Mouse (Mus musculus): ENCODE measurements at regions not wholly inside any gene's neighbourhood (a gene's known extent, or its start where the extent isn't known, plus 50 kb on each side); places are given as distances from the start of the nearest gene placed in this dataset.

GRCm38 (mm10) chr8:126839039-126839711, 106.5 kb downstream of the Tomm20 start:
- H3K9ac ChIP-seq: 0 out of 2 replicates have a peak overlapping the region, but pooled peaks have one; percentile 5
- H3K9me3 ChIP-seq: no peaks in the 10 kb centered on the region
- no peak overlapping the region for H3K4me3 ChIP-seq
- H3K36me3 ChIP-seq: no peaks in the 10 kb centered on the region
- ATAC-seq (ENCODE audit: low FRiP score, low read depth): peak; percentile 70
- peak overlapping the region; percentile 87 for H3K27ac ChIP-seq (replicated peaks)
- 3% methylated on average over 8 of the region's 8 CpGs for WGBS
- no peaks in the 10 kb centered on the region for H3K27me3 ChIP-seq
- H3K4me2 ChIP-seq: peak overlapping the region; percentile 36
- peaks cover 31% of the 10 kb centered on the region for H3K4me1 ChIP-seq (replicated peaks)

- H3K9me3 ChIP-seq: no peaks in the 10 kb centered on the region
- peaks cover 39% of the 10 kb centered on the region for H3K4me1 ChIP-seq (replicated peaks)
- H3K36me3 ChIP-seq: no peaks in the 10 kb centered on the region
- no peak for ATAC-seq (ENCODE audit: low FRiP score, low read depth)
- H3K4me2 ChIP-seq: no peak overlapping the region
- 71% methylated on average over 7 of the region's 7 CpGs for WGBS
- no peak overlapping the region for H3K9ac ChIP-seq
- no peak overlapping the region for H3K4me3 ChIP-seq
- peak overlapping the region; percentile 87 for H3K27ac ChIP-seq (replicated peaks)
- H3K27me3 ChIP-seq: no peaks in the 10 kb centered on the region
These were observed 107.4 kb downstream of the Tomm20 start for GRCm38 (mm10) chr8:126838228-126838627.

DNA sequence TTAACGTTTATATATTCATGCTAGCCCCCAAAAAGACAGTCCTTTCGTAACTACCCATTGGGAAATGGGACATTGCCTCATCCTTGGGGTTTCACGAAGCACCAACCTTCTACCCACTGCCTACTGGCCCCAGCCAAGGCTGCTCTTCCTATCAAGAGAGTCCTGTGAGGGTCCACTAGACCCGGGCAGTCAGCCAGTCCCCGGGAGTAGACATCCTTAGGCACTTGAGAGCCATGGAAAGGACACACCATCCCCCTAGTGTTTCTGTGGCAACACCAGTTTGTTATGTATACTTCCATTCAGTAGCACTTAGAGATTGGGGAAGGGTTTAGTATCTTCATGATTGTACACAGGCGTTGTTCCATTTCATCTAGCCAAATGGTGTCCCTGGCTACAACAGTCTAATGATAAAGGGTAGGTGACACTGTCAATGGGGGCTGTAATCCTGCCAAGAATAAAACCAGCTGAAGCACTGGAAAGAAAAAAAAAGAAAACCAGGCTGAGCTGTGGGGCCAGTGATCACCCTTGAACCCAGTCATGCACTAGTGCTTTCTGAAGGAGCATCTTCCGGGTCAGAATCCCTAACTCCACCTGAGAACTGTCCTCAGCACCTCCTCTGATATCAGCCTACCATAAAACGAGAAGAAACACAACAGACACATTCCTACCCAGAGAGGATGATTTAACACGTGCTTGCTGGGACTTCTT, 108.2 kb downstream of the Tomm20 start:
- Histone ChIP-seq H3K9me3 (no peaks in the 10 kb centered on the region), H3K27me3 (no peaks in the 10 kb centered on the region), H3K4me3 (no peak overlapping the region), H3K4me2 (no peak overlapping the region), H3K4me1 (replicated peaks) (peaks cover 42% of the 10 kb centered on the region), H3K9ac (no peak overlapping the region), H3K36me3 (no peaks in the 10 kb centered on the region), H3K27ac (replicated peaks) (no peak overlapping the region; the same call in 1 of the 2 replicates)
- 76% methylated on average over 9 of the region's 9 CpGs for WGBS
- ATAC-seq (ENCODE audit: low FRiP score, low read depth): peak; percentile 17; the same call in 1 of the 2 replicates

DNA sequence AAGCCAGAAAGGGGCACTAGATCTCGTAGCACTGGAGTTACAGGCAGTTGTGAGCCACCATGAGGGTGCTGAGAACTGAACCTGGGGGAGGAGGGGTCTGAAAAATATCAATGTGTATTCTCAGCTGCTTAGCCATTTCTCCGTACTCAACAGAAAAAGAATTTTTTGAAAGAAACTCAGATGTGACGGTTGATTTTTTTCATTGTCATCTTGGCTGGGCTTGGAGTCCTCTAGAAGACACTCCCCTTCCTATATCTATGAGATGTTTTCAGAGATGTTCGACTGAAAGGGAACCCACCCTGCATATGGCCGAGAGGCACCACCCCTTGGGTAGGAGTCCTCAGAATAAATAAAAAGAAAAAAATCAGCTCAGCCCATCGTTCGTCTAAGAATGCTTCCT, 110.1 kb downstream of the Tomm20 start:
- Histone ChIP-seq H3K27me3 (no peaks in the 10 kb centered on the region), H3K9me3 (no peaks in the 10 kb centered on the region), H3K4me3 (no peak overlapping the region), H3K4me2 (no peak overlapping the region), H3K4me1 (replicated peaks) (peaks cover 42% of the 10 kb centered on the region), H3K9ac (no peak overlapping the region), H3K27ac (replicated peaks) (no peak overlapping the region), H3K36me3 (no peaks in the 10 kb centered on the region)
- ATAC-seq (ENCODE audit: low FRiP score, low read depth): no peak
- 85% methylated on average over 7 of the region's 7 CpGs for WGBS

DNA sequence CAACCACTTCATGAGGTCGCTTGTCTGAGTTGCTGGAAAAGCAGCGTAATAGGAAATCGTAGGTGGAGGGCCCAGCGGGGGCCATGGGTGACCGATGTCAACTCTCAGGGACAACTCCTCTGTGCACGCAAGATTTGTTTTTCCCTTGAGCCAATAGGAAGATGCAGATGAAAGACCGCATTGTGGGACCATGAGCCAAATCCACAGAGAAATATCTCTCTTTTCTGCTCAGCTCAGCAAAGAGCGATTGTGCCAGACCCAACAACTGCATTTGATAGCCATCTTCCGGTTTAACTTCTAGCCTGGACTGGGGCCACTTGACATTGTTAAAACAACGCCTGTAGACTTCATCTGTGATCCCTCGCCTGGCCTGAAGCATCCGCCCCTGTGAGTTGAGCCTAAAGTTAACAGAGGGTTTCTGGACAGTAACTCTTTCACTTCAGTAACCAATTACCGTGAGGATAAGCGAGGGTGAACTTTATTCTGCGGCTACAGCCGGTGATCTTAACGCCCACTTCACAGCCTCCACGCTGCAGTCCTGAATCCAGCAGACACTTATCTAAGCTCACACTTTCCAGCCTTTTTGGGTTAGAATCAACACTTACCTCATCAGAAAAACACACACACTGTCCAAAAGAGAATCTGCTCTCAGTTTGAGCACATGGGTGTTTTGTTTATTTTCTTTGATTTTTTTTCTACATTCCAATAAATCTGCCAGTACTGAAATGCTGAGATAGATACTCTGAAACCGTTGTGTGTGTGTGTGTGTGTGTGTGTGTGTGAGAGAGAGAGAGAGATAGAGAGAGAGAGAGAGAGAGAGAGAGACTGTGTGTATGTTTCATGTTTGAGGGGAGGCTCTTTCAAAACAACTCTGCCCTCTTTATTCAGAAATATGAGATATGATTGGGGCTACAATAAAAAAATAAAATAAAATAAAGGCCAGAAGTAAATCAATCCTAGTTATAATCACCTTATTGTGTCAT, 111.9 kb downstream of the Tomm20 start:
- WGBS: 64% methylated on average over 19 of the region's 19 CpGs
- H3K9me3 ChIP-seq: no peaks in the 10 kb centered on the region
- no peak for ATAC-seq (ENCODE audit: low FRiP score, low read depth)
- H3K27ac ChIP-seq (replicated peaks): peak overlapping the region; percentile 50; the same call in 1 of the 2 replicates
- H3K4me3 ChIP-seq: no peak overlapping the region
- no peak overlapping the region for H3K4me2 ChIP-seq
- H3K9ac ChIP-seq: no peak overlapping the region
- peaks cover 29% of the 10 kb centered on the region for H3K4me1 ChIP-seq (replicated peaks)
- H3K27me3 ChIP-seq: no peaks in the 10 kb centered on the region
- H3K36me3 ChIP-seq: no peaks in the 10 kb centered on the region

GRCm38 (mm10) chr8:126833006-126833405, 112.6 kb downstream of the Tomm20 start:
- 20% methylated on average over 5 of the region's 5 CpGs for WGBS

DNA sequence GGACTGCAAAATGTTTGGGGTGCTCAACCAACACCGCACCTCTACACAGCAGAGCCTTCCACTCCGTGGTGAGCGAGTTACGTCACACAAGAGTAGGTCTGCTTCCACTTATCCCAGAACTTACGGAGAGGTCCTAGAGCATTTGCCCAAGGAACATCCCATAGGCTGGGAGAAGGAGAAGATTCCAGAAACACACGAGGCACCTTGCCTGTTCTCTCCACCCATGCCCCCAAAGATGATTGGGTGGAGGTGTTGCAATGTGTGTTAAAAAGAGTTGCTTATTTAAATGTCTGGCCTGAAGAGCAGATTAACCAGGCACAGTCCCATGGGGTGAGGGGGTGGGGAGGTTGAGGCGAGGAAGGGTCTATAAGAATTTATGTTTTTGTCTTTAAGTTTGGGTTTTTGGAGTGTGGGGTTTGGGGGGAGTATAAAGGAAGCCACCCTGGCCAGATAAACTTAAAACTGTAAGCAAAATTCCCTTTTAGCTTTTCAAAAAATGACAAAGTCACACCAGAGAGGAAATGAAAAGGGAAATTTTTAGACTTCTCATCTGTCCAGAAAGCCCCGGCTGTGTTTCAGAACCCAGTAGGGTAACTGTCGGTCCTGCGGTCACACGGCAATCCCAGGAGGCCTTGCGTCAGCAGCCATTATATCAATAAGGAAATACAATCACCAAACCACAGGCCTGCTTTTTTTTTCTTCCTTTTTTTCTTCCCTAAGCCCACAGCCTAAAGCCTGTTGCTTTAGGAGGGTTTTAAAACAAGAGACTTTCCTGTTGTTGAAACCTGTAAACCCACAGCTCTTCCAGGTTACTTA, 113.3 kb downstream of the Tomm20 start:
- Histone ChIP-seq H3K27me3 (no peaks in the 10 kb centered on the region), H3K36me3 (no peaks in the 10 kb centered on the region), H3K9ac (no peak overlapping the region), H3K4me1 (replicated peaks) (peaks cover 25% of the 10 kb centered on the region), H3K27ac (replicated peaks) (peak overlapping the region; percentile 50), H3K4me2 (no peak overlapping the region), H3K4me3 (no peak overlapping the region), H3K9me3 (no peaks in the 10 kb centered on the region)
- 76% methylated on average over 12 of the region's 12 CpGs for WGBS
- ATAC-seq (ENCODE audit: low FRiP score, low read depth): no peak

More at GRCm38 (mm10) chr8:126833006-126833405, 112.6 kb downstream of the Tomm20 start:
- Histone ChIP-seq H3K9ac (no peak overlapping the region), H3K9me3 (no peaks in the 10 kb centered on the region), H3K4me2 (no peak overlapping the region), H3K27ac (replicated peaks) (peak overlapping the region; percentile 50; the same call in 1 of the 2 replicates), H3K27me3 (no peaks in the 10 kb centered on the region), H3K36me3 (no peaks in the 10 kb centered on the region), H3K4me1 (replicated peaks) (peaks cover 25% of the 10 kb centered on the region), H3K4me3 (no peak overlapping the region)
- no peak for ATAC-seq (ENCODE audit: low FRiP score, low read depth)

DNA sequence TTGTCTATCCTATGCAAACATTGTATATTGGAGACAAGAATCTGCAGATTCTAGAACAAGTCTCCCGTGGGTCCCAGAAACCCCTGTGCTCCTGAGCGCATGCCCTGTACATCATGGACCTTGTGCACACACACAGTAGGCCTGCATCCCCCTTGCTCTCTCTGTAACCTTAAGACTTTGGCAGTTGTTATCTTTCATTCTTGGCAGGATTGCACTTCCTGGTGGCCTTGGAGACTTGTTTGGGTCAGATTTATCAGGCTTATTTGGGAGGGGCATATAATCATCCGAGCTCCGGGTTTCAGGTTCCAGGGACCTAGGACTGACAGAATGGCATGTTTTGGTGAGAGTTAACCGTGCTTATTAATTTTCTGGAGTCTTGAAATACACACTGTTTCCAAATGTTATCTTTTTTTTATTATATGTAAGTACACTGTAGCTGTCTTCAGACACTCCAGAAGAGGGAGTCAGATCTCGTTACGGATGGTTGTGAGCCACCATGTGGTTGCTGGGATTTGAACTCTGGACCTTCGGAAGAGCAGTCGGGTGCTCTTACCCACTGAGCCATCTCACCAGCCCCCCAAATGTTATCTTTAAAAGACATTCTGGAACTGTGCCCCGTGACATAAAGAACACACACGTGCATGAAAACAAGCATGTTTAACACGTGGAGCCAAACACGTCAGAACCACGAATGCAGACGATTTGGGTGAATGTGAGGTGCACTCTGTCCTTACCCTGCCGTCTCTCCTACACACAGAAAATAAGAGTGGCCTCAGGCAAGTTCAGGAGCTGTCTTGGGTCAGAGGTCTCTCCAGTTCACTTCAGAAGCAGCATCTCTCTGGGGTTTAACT, 114.1 kb downstream of the Tomm20 start:
- H3K4me3 ChIP-seq: no peak overlapping the region
- ATAC-seq (ENCODE audit: low FRiP score, low read depth): no peak
- no peaks in the 10 kb centered on the region for H3K27me3 ChIP-seq
- H3K36me3 ChIP-seq: no peaks in the 10 kb centered on the region
- H3K9ac ChIP-seq: no peak overlapping the region
- no peaks in the 10 kb centered on the region for H3K9me3 ChIP-seq
- no peak overlapping the region for H3K4me2 ChIP-seq
- H3K4me1 ChIP-seq (replicated peaks): peaks cover 31% of the 10 kb centered on the region
- WGBS: 93% methylated on average over 16 of the region's 16 CpGs
- peak overlapping the region; percentile 50; the same call in 1 of the 2 replicates for H3K27ac ChIP-seq (replicated peaks)

- no peaks in the 10 kb centered on the region for H3K9me3 ChIP-seq
- H3K4me1 ChIP-seq (replicated peaks): peaks cover 42% of the 10 kb centered on the region
- WGBS: 39% methylated on average over 5 of the region's 5 CpGs
- no peak overlapping the region for H3K4me3 ChIP-seq
- no peak overlapping the region for H3K4me2 ChIP-seq
- no peak for ATAC-seq (ENCODE audit: low FRiP score, low read depth)
- H3K27me3 ChIP-seq: no peaks in the 10 kb centered on the region
- no peak overlapping the region for H3K27ac ChIP-seq (replicated peaks)
- no peaks in the 10 kb centered on the region for H3K36me3 ChIP-seq
- no peak overlapping the region for H3K9ac ChIP-seq
These were observed 115.5 kb downstream of the Tomm20 start for GRCm38 (mm10) chr8:126830242-126830530.

GRCm38 (mm10) chr8:126829376-126830241, 116.0 kb downstream of the Tomm20 start:
- no peaks in the 10 kb centered on the region for H3K9me3 ChIP-seq
- no peak overlapping the region for H3K9ac ChIP-seq
- H3K4me1 ChIP-seq (replicated peaks): peaks cover 40% of the 10 kb centered on the region
- no peak for ATAC-seq (ENCODE audit: low FRiP score, low read depth)
- H3K4me3 ChIP-seq: no peak overlapping the region
- no peak overlapping the region for H3K4me2 ChIP-seq
- no peak overlapping the region for H3K27ac ChIP-seq (replicated peaks)
- H3K27me3 ChIP-seq: no peaks in the 10 kb centered on the region
- WGBS: 71% methylated on average over 17 of the region's 17 CpGs
- no peaks in the 10 kb centered on the region for H3K36me3 ChIP-seq

Data from hindbrain, embryonic 15.5 days (tissue).